Mouse (Mus musculus) regulatory T cell (primary cell): ENCODE results near the gene Cd38.

Experiments
- in situ Hi-C: fragments of 300-600 bp; cut with MboI, MseI; formaldehyde crosslinking; loops from one replicate; pipeline ENCODE4 v1.15.1; 2025; ENCODE audit warnings: high pct_unique_total_duplicates

Gene Cd38

GRCm38 (mm10) chr5:43868253-43868652 lies at the start of gene Cd38:
TSS of gene Cd38 (plus strand) at chr5:43868553.
- in situ Hi-C loops = no loop called here

DNA sequence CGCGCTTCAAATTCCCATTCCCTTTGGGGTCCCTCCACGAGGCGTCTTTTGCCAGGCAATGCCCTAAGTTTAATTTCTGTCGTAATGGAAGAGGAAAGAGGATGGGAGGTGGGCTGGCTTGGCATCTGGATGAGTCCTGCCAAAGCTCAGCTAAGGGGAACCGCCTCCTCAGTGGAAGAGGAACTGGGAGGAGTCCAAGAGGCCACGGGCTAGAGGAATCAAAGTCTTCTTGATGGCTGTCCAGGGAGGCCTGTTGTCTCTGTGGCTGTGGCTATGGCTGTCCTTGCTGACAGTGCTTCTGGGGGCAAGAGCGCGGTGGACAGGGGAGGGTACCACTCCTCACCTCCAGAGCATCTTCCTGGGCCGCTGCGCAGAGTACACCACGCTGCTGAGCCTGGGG lies 49.7 kb upstream of the Cd38 start, which contains the start of gene Bst1:
Gene Bst1, plus strand, starts transcription at position 191 of the 400 bp plus-strand sequence.
- in situ Hi-C loops = loop anchor here (5.0 kb wide), 1 partner anchor 351 kb away; no protein-coding TSS in a partner anchor

GRCm38 (mm10) chr5:43820785-43821184 lies 47.6 kb upstream of the Cd38 start:
- in situ Hi-C loops = no loop called here

GRCm38 (mm10) chr5:43821538-43821937 lies 46.8 kb upstream of the Cd38 start, which contains the start of gene Fbxl5:
TSS of gene Fbxl5 (minus strand) at chr5:43821638.
- in situ Hi-C loops = no loop called here

DNA sequence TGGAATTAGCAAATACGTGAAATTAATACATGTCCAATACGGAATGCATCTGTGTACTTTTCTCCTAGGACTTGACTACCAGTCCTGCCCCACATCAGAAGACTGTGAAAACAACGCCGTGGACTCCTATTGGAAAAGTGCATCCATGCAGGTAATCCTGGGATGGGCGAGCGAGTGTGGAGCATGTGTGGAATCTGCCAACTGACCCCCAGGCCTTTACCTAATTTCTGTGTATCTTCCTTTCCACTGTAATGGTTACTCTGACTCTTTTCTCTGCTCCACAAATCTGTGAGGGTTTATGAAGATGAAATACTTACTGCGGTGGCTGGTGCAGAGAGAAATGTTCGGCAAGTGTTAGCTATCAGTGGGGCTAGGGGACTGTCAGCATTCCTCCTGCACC lies 46.2 kb upstream of the Cd38 start:
- in situ Hi-C loops = no loop called here

GRCm38 (mm10) chr5:43822824-43823223 lies 45.5 kb upstream of the Cd38 start:
- in situ Hi-C loops = no loop called here

GRCm38 (mm10) chr5:43824580-43824979 lies 43.8 kb upstream of the Cd38 start:
- in situ Hi-C loops = no loop called here

DNA sequence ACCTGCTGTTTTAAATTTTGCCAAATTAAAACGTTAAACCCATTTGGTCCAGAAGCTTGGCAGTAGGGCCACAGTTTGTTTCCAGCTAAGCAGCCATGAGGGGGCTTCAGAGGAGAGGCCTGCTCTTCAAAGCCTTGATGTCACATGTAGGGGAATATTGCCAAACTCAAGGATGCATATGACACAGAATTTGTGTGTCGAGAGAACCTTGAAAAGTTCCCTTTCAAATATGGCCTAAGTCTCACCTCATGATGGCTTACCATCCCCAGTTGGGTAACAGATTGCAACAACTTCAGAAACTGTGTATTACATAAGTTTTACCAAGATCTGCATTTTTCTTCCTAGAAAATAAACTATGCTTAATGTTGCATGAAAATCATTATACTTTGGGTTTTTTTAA lies 41.5 kb upstream of the Cd38 start:
- in situ Hi-C loops = no loop called here

DNA sequence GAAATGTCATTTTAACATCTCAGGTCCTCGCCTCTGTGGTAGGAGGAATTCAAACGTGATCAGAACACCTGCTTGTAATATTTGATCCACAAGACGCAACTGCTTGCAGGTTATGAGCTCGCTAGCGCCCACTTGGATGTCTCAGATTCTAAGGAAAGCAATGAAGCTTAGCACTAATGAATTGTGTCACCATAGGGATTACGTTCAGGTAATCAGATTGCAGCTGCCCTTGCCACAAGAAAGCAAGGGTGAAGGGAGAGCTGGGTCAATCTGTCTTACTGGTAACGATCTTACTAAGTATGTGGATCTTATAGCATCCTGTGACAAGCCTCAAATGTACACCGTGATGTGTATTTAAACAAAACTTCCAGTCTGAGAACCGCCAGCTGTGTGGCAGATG lies 41.0 kb upstream of the Cd38 start:
- in situ Hi-C loops = no loop called here

DNA sequence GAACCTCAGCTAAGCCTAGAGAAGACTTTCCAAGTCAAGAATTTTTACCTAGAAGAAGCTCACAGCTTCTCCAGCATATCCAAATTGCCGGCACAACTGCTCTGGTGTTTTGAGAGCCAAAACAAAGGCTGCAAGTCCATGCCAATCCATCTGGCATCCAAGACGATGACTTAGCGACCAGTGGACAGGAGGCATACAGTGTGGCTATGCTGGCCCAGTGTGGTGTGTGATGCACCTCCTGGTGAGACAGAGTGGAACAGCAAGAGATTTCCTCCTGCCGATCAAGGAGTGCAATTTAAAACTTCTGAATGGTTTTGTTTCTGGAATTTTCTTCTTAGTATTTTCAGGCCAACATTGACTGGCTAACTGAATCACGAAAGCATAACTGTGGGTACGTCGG lies 31.8 kb upstream of the Cd38 start:
- in situ Hi-C loops = loop anchor here (5.0 kb wide), 2 partner anchors 44 to 51 kb away; no protein-coding TSS in a partner anchor

GRCm38 (mm10) chr5:43837372-43837771 lies 31.0 kb upstream of the Cd38 start:
- in situ Hi-C loops = loop anchor here (5.0 kb wide), 2 partner anchors 45 to 50 kb away; no protein-coding TSS in a partner anchor

GRCm38 (mm10) chr5:43841144-43842010 lies 27.0 kb upstream of the Cd38 start:
- in situ Hi-C loops = no loop called here

- in situ Hi-C loops = no loop called here
Observed at GRCm38 (mm10) chr5:43842011-43842285, 26.4 kb upstream of the Cd38 start.

DNA sequence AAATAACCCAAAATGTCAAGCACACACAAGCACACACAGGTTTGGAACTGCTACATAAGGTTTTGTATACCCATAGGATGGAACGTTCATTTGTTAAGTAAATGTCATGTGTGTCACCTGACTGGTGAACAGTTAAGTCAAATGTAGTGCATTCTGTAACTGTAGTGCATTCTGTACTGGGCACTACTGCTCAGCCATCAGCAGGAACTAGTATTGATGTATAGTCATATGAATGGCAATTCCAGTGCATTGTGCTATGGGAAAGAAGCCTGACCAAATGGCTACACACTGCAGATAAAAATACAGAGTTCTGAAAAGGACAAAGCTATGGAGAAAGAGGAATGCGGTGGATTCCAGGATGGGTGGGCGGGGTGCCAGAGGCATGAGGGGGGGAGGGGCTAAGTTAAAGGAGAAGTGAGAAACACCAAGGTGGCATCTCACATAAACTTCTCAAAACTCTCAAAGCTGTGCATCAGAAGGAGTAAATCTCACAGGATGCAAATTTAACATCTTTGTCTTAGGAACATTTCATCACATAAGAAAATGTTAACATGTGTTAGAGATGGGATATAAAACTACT lies 25.7 kb upstream of the Cd38 start:
- in situ Hi-C loops = no loop called here

GRCm38 (mm10) chr5:43845083-43845482 lies 23.3 kb upstream of the Cd38 start:
- in situ Hi-C loops = no loop called here

DNA sequence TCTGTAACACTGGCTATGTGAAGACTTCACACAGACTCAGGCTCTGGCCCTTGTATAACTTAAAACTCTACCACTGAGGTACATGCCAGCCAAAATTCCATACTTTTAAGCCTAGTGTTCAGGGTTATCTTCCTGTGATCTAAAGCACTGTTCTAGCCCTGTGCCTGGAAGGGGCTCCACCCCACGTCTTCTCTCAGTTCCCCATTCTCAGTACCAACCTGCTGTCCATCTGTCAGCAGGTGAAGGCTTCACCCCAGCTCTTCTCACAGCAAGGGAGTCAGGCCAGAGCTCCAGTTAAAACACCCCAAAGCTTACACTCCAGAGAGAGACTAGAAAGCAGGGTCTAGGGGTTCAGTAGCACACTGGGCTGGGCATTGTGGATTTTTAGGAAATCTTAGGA lies 22.7 kb upstream of the Cd38 start:
- in situ Hi-C loops = no loop called here

GRCm38 (mm10) chr5:43846227-43846626 lies 22.1 kb upstream of the Cd38 start:
- in situ Hi-C loops = no loop called here

- in situ Hi-C loops = no loop called here
Observed at GRCm38 (mm10) chr5:43847555-43847954, 20.8 kb upstream of the Cd38 start.

DNA sequence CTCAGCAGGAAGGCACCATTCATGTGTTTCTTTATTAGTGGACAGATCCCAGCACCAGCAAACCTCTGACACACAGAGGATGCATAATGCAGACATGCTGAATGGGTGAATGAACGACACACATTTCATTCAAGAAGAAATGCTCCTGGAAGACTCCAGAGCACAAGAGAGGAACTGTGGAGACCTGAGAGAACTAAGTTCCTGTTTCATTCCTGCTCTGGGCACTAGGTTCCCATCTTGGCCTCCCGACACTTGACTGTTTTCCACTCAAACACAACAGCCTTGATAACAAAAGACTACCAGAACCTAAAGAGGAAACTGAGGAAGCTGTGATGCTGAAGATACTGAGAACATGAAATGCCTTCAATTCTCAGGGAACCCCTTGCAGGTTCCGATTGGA lies 20.1 kb upstream of the Cd38 start:
- in situ Hi-C loops = no loop called here

GRCm38 (mm10) chr5:43853096-43853867 lies 15.1 kb upstream of the Cd38 start:
- in situ Hi-C loops = no loop called here

DNA sequence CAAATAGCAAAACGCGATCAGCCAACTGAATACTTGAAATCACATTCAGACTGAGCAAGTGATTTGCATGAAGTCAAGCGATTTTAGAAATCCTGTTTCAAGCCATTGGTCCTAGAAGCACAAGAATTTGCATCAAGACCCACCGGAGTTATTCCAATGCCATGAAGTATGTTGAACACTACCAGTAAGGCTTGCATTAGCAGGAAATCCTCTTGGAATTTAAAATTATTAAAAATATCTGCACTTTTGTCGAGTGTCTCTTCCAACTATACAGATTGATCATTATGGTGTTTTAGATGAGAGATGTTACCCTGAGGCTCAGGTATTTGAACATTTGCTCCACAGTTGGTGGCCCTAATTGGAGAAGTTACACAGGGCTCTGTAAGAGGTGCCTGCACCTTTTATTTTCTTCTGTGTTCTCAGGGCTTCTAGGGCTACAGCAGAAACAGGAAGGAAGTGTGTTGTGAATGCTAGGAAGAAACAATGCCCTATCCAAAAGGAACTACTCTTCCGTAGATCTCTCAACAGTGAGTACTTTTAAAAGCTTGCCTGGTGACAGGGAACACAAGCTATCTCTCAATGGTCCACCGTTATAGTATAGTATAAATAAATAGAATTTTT lies 14.4 kb upstream of the Cd38 start:
- in situ Hi-C loops = no loop called here

DNA sequence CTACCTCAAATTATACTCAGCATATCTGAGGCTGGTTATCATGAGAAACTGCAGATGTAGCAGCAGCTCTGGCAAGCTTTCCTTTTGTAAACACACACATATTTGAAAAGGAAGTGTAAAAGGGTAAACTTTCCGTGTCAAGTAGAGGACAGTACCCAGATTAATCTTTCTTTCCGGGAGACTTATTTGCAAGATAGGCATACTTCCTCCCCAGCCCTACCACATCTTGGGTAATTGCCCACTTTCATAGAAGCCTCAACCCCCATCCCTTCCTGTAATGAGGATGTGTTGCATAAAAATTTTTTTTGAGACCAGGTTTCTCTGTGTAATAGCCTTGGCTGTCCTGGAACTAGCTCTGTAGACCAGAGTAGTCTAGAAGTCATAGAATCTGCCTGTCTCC lies 12.6 kb upstream of the Cd38 start:
- in situ Hi-C loops = no loop called here
